Mouse (Mus musculus): ENCODE data around the gene Sulf2.

GRCm38 (mm10) chr2:166073082-166073481 is 82.4 kb downstream of the Sulf2 start:
- TF ChIP-seq MYOD1 (IDR thresholded peaks at IDR 0.05; ENCODE audit: control insufficient read depth, insufficient read length, low read depth) (no peak), CTCF (IDR thresholded peaks at IDR 0.05; ENCODE audit: control insufficient read depth, insufficient read depth, insufficient read length) (no peak)

Data from C2C12 (cell line).